Mouse (Mus musculus): ENCODE measurements around the gene Arhgap10.
A peak's percentile ranks its signal among the peaks of the same experiment; 100 is the strongest.

DNA sequence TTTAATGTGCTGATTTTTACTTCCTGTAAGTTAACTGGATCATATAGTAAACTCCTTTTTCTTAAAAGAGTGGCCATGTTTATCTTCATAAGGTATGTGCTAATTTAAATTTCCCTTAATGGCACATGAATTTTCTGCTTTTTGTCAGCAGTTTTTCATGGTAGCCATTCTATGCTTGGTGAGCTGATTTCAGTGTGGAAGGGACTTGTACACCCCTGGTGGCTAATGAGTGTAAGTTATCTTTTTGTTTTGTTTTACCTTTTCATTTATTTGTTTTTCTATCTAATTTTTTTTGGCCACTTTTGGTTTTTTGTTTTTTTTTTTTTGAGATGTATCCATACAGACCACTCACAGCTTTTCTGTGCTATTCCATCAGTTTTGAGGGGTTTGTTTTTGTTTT, 278.3 kb downstream of the Arhgap10 start:
- TF ChIP-seq CTCF (IDR thresholded peaks at IDR 0.05) (peak; percentile 47), POLR2A (IDR thresholded peaks at IDR 0.05; ENCODE audit: insufficient read depth, low read depth, low read length) (no peak)
